Mouse (Mus musculus): ENCODE results near the gene Vwa1.
"Not testable (repeated sequence)": the region's sequence is repeated elsewhere in the genome, so short reads cannot be mapped to it uniquely, and the experiment has no call there.

Gene Vwa1

GRCm38 (mm10) chr4:155774280-155774754, at the start of gene Vwa1:
Vwa1 (minus strand) TSS chr4:155774698.
- in situ Hi-C loops (cut with MboI): no loop called here

- in situ Hi-C loops (cut with MboI): no loop called here
Observed at GRCm38 (mm10) chr4:155823443-155823842, 48.9 kb upstream of the Vwa1 start.

GRCm38 (mm10) chr4:155821025-155821424, 46.5 kb upstream of the Vwa1 start:
- in situ Hi-C loops (cut with MboI): no loop called here

- in situ Hi-C loops (cut with MboI): no loop called here
Observed at GRCm38 (mm10) chr4:155817533-155817932, 43.0 kb upstream of the Vwa1 start.

- in situ Hi-C loops (cut with MboI): no loop called here
Observed at GRCm38 (mm10) chr4:155812665-155813181, 38.2 kb upstream of the Vwa1 start.

GRCm38 (mm10) chr4:155811929-155812664, 37.6 kb upstream of the Vwa1 start, which contains the start of gene Ccnl2:
Ccnl2 (plus strand) TSS chr4:155812489.
- in situ Hi-C loops (cut with MboI): no loop called here

- in situ Hi-C loops (cut with MboI): no loop called here
Observed at GRCm38 (mm10) chr4:155807841-155808240, 33.3 kb upstream of the Vwa1 start.

- in situ Hi-C loops (cut with MboI): no loop called here
Observed at GRCm38 (mm10) chr4:155803340-155804041, 29.0 kb upstream of the Vwa1 start.

- in situ Hi-C loops (cut with MboI): no loop called here
Observed at GRCm38 (mm10) chr4:155802741-155803339, 28.3 kb upstream of the Vwa1 start, which contains the start of gene Mrpl20. Mrpl20 (plus strand) TSS chr4:155802878.

GRCm38 (mm10) chr4:155802075-155802474, 27.6 kb upstream of the Vwa1 start:
- in situ Hi-C loops (cut with MboI): no loop called here

GRCm38 (mm10) chr4:155793730-155794129, 19.2 kb upstream of the Vwa1 start:
- in situ Hi-C loops (cut with MboI): no loop called here

GRCm38 (mm10) chr4:155791240-155791933, 16.9 kb upstream of the Vwa1 start:
- in situ Hi-C loops (cut with MboI): no loop called here

GRCm38 (mm10) chr4:155790650-155791161, 16.2 kb upstream of the Vwa1 start:
- in situ Hi-C loops (cut with MboI): no loop called here

GRCm38 (mm10) chr4:155790021-155790489, 15.6 kb upstream of the Vwa1 start, which contains the start of gene Ankrd65:
Ankrd65 (plus strand) TSS chr4:155790439.
- in situ Hi-C loops (cut with MboI): no loop called here

- in situ Hi-C loops (cut with MboI): not testable (repeated sequence)
Observed at GRCm38 (mm10) chr4:155788833-155789232, 14.3 kb upstream of the Vwa1 start.

GRCm38 (mm10) chr4:155788300-155788699, 13.8 kb upstream of the Vwa1 start:
- in situ Hi-C loops (cut with MboI): no loop called here

- in situ Hi-C loops (cut with MboI): no loop called here
Observed at GRCm38 (mm10) chr4:155785819-155786218, 11.3 kb upstream of the Vwa1 start, which contains the start of gene Tmem88b. Tmem88b (minus strand) TSS chr4:155785874.

- in situ Hi-C loops (cut with MboI): no loop called here
Observed at GRCm38 (mm10) chr4:155785246-155785645, 10.7 kb upstream of the Vwa1 start.

GRCm38 (mm10) chr4:155784081-155784701, 9.7 kb upstream of the Vwa1 start:
- in situ Hi-C loops (cut with MboI): no loop called here

GRCm38 (mm10) chr4:155783486-155784080, 9.1 kb upstream of the Vwa1 start:
- in situ Hi-C loops (cut with MboI): no loop called here

All from mature B cell (primary cell).